ENCODE assay signal across 8 mouse cellular contexts in genomic region chr9:73044146-73045079, GRCm38 (mm10). TPM values are rescaled to one million over a fixed set of nuclear protein-coding genes. Genes with fewer than 3 reads are reported as not detected.
A peak's percentile ranks its signal among the peaks of the same experiment; 100 is the strongest.
DNase-seq lines count a peak whose midpoint lies in the region; ATAC-seq lines count a peak whose summit lies in the region.

Gene Rab27a, plus strand, starts transcription at chr9:73044854.

- H3K27ac ChIP-seq in intestine, embryonic 14.5 days (ENCODE audit: low read depth): no peak within 1 kb of the TSS

- WGBS in intestine, embryonic 14.5 days: under 1% methylated on average over 41 of the region's 41 CpGs

- peak; percentile 83 to 84 for DNase-seq in adrenal gland, adult 18-20 months (ENCODE audit: low spot score in 2 of 2)
- peak; percentile 90 for DNase-seq in embryo, embryonic 11 days
- DNase-seq in gastrocnemius, postnatal 25 days: peak; percentile 66
- DNase-seq in intestine, embryonic 14.5 days (ENCODE audit: low spot score): peak; percentile 92
- peak; percentile 75 to 88 for DNase-seq in left cerebral cortex, postnatal 14 days (ENCODE audit: low spot score in 2 of 2)
- DNase-seq in right cerebral cortex, postnatal 14 days: peak; percentile 85
- DNase-seq in urinary bladder, postnatal 25 days (ENCODE audit: low spot score): peak; percentile 88

- ATAC-seq in intestine, embryonic 14.5 days (replicated peaks; ENCODE audit: low FRiP score, low TSS enrichment, low read depth): peak; percentile 67
- ATAC-seq in megakaryocyte-erythroid progenitor cell, adult 5-6 weeks (replicated peaks; ENCODE audit: low FRiP score, low TSS enrichment, poor library complexity, severe bottlenecking): peak; percentile 79

- no peaks in the 10 kb centered on the region for H3K36me3 ChIP-seq in intestine, embryonic 14.5 days (ENCODE audit: control insufficient read depth, insufficient read depth, low read length)

- peak within 1 kb of the TSS; percentile 51 for H3K9ac ChIP-seq in intestine, embryonic 14.5 days (ENCODE audit: low read length)

- H3K4me2 ChIP-seq in intestine, embryonic 14.5 days (ENCODE audit: low read length): peak within 1 kb of the TSS; percentile 97

- H3K4me1 ChIP-seq in intestine, embryonic 14.5 days (replicated peaks; ENCODE audit: control insufficient read depth, insufficient read depth, low read length): peaks cover 14% of the 10 kb centered on the region

- intact Hi-C loops in left cerebral cortex, postnatal 14 days (cut with DNase I): loop anchor here (1.0 kb wide), 1 partner anchor 47 kb away; no protein-coding TSS in a partner anchor

- H3K9me3 ChIP-seq in intestine, embryonic 14.5 days (ENCODE audit: control insufficient read depth, low read length): no peaks in the 10 kb centered on the region

- H3K4me3 ChIP-seq in intestine, embryonic 14.5 days (ENCODE audit: low read depth, low read length): peak within 1 kb of the TSS; percentile 46

- H3K27me3 ChIP-seq in intestine, embryonic 14.5 days (replicated peaks; ENCODE audit: control insufficient read depth, insufficient read depth, low read length): no peaks in the 10 kb centered on the region

RNA-seq across cellular contexts. Expression of gene Rab27a, which starts in this region (rescaled TPM):
- 10 to 100 TPM; 22.9 to 29.6 TPM for total RNA-seq in adrenal gland, adult 18-20 months (2021)
- 1 to 10 TPM; 1.9 to 2.5 TPM for total RNA-seq in gastrocnemius, postnatal 25 days (2021)
- polyA plus RNA-seq in intestine, embryonic 14.5 days (2014; fragmentation: Nextera tagmentation; extraction: Ambion mirVana): 2.1 and 2.9 TPM in 2 replicates
- 1 to 10 TPM; 5.9 to 8.2 TPM for total RNA-seq in left cerebral cortex, postnatal 14 days (2021)
- 7.6 and 11.3 TPM in 2 replicates for total RNA-seq in megakaryocyte-erythroid progenitor cell, adult 5-6 weeks (2014; fragmentation: Nextera tagmentation)
- total RNA-seq in megakaryocyte-erythroid progenitor cell, adult 5-6 weeks (2017): 9.8 and 17.4 TPM in 2 replicates
